Mouse (Mus musculus): ENCODE results near the gene Fam228a. TPM values are rescaled to one million over a fixed set of nuclear protein-coding genes. Genes with fewer than 3 reads are reported as not detected.
"Not testable (repeated sequence)": the region's sequence is repeated elsewhere in the genome, so short reads cannot be mapped to it uniquely, and the experiment has no call there.

Gene Fam228a
- polyA plus RNA-seq, 1 experiment from 2014 or later, result 0.52 TPM

DNA sequence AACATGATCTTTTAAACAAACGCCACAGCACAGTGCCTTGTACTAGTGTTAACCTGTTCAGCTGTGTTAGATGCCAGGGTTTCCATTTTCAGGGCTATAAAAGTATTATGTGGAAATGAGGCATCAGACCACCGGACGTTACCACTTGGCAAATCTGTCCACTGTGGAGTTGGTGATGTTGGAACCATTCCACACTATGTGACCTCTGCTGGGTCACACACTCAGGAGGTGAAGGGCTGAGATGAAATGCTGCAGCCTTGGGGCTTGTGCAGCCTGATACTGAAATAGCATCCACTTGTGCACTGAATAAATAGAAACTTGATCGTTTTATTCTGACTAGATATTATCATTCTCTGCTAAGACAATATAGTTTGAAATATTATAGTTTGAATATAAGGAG is 24.9 kb downstream of the Fam228a start:
- no peak overlapping the region for H3K27ac ChIP-seq
- H3K36me3 ChIP-seq, result peaks cover 19% of the 10 kb centered on the region
- H3K4me1 ChIP-seq, result no peaks in the 10 kb centered on the region
- no peaks in the 10 kb centered on the region for H3K9me3 ChIP-seq
- no peak overlapping the region for H3K9ac ChIP-seq
- 61% methylated on average over 4 of the region's 4 CpGs for WGBS
- H3K27me3 ChIP-seq, result no peaks in the 10 kb centered on the region
- no peak overlapping the region for H3K4me2 ChIP-seq
- no peak overlapping the region for H3K4me3 ChIP-seq
- no peak for ATAC-seq (ENCODE audit: borderline replicate concordance, extremely low read depth, low FRiP score, low TSS enrichment)

DNA sequence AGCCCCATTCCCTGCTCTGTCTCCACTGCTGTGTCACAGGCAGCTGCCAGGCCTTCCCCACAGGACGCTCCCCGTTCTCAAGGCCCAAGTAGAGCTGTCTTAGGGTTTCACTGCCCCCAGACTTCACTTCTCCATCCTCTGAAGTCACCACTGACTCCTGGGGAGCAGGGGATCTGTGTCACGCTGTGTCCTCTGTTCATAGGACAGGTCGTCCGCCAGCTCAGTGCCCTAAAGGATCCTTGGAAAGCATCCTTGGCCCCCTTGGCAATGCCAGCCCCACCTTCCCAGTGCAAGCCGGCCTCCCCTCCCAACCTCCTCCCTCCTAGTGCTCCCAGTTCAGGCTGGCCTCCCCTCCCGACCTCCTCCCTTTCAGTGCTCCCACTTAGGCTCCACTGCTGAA is 28.3 kb downstream of the Fam228a start:
- Histone ChIP-seq H3K4me3 (no peak overlapping the region), H3K9ac (no peak overlapping the region), H3K36me3 (peaks cover 27% of the 10 kb centered on the region), H3K4me2 (no peak overlapping the region), H3K27ac (no peak overlapping the region), H3K9me3 (no peaks in the 10 kb centered on the region), H3K4me1 (peaks cover 7% of the 10 kb centered on the region), H3K27me3 (no peaks in the 10 kb centered on the region)
- 88% methylated on average over 7 of the region's 7 CpGs for WGBS
- no peak for ATAC-seq (ENCODE audit: borderline replicate concordance, extremely low read depth, low FRiP score, low TSS enrichment)

DNA sequence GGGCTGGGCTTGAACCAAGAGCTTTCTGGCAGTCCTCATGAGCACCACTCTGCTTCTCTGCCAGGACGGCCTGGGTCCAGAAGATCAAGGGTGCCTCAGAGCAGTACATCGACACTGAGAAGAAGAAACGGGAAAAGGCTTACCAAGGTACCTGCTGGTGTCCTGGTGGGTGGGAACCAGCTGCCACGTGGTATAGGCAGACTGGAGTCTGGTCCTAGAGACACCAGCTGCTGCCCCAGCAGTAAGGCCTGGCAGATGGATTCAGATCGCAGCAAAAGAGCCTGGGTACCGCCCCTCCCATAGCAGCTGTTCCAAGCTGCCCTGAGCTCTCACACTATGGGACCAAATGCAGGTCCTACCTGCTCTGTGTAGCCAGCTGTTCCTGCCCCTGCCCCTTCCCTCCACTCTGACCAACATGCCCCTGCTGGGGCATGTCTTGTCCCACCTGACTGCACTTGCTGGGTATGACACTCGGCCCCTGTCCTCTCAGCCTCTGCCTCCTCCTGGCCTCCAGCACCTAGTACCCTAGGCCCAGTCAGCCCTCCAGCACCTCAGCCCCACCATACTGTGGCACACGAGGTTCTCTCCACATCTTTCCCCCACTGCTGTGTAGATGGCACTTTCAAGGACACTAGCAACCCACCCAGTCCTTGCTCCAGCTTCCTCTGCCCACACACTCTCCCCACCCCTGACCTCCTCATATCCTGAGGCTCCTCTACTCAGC is 29.2 kb downstream of the Fam228a start:
- Histone ChIP-seq H3K36me3 (peaks cover 27% of the 10 kb centered on the region), H3K27me3 (no peaks in the 10 kb centered on the region), H3K9me3 (no peaks in the 10 kb centered on the region), H3K4me3 (no peak overlapping the region), H3K27ac (no peak overlapping the region), H3K4me2 (no peak overlapping the region), H3K9ac (no peak overlapping the region), H3K4me1 (peaks cover 7% of the 10 kb centered on the region)
- ATAC-seq (ENCODE audit: borderline replicate concordance, extremely low read depth, low FRiP score, low TSS enrichment), result 0 out of 2 replicates have a peak, but pooled peaks have one; percentile 29
- WGBS, result 70% methylated on average over 8 of the region's 8 CpGs

DNA sequence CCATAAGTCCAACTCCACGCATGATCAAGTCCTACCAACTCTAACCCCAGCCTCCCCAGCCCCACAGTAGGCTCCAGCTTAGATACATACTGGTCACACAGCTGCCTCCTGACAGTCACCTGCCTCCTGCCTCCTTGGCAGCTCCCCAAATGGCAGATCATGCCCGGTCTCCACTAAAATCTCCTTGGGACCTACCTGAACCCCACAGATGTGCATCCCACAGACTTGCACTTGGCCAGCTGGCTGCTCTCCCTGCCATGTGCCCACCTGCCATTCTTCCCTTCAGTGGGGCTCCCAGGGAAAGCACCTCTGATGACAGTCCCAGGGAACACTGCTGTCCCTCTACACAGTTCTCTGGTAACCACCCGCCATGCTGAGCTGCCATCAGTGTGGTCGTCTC is 29.9 kb downstream of the Fam228a start:
- H3K36me3 ChIP-seq, result peaks cover 26% of the 10 kb centered on the region
- WGBS, result 81% methylated on average over 4 of the region's 4 CpGs
- no peak overlapping the region for H3K4me3 ChIP-seq
- H3K9ac ChIP-seq, result no peak overlapping the region
- no peaks in the 10 kb centered on the region for H3K9me3 ChIP-seq
- no peak for ATAC-seq (ENCODE audit: borderline replicate concordance, extremely low read depth, low FRiP score, low TSS enrichment)
- no peak overlapping the region for H3K27ac ChIP-seq
- H3K4me2 ChIP-seq, result no peak overlapping the region
- H3K27me3 ChIP-seq, result no peaks in the 10 kb centered on the region
- peaks cover 7% of the 10 kb centered on the region for H3K4me1 ChIP-seq

DNA sequence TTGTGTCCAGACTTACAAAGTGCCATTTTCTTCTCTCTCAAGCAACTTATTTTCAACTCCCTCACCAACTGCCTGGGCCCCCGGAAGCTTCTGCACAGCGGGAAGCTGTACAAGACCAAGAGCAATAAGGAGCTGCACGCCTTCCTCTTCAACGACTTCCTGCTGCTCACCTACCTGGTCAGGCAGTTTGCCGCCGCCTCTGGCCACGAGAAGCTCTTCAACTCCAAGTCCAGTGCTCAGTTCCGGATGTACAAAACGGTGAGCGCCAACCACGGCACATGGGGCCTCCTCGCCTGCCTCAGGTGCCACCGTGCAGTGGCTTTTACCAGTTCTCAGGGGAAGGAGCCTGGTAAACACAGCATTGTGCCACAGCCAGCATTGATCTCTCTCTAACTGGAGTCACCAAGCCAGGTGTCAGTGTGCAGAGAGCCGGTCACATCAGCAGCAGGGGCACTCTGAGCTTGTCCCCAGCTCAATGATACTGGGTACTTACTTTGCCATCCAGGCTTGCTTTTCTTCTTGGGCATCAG is 30.7 kb downstream of the Fam228a start:
- H3K27me3 ChIP-seq, result no peaks in the 10 kb centered on the region
- H3K4me1 ChIP-seq, result peaks cover 7% of the 10 kb centered on the region
- H3K9ac ChIP-seq, result no peak overlapping the region
- no peak for ATAC-seq (ENCODE audit: borderline replicate concordance, extremely low read depth, low FRiP score, low TSS enrichment)
- peak overlapping the region; percentile 77 for H3K27ac ChIP-seq
- 71% methylated on average over 14 of the region's 14 CpGs for WGBS
- no peak overlapping the region for H3K4me2 ChIP-seq
- peaks cover 25% of the 10 kb centered on the region for H3K36me3 ChIP-seq
- H3K4me3 ChIP-seq, result no peak overlapping the region
- no peaks in the 10 kb centered on the region for H3K9me3 ChIP-seq

DNA sequence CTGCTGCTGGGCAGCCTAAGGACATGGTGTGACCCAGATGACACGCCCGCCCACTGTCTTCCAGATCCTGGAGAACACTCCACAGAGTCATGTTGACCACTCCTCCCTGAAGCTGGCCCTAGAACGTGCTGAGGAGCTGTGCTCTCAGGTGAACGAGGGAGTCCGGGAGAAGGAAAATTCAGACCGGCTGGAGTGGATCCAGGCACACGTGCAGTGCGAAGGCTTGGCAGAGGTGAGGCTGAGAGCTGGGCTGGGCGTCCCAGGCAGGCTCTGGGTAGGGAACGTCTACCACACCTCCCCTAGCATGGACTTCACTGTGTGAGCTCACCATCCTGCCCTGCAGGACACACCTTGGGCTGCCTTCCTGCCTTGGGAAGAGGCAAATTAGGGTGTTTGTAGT is 31.3 kb downstream of the Fam228a start:
- peaks cover 7% of the 10 kb centered on the region for H3K4me1 ChIP-seq
- H3K9me3 ChIP-seq, result no peaks in the 10 kb centered on the region
- no peak overlapping the region for H3K9ac ChIP-seq
- H3K27ac ChIP-seq, result peak overlapping the region; percentile 77
- peak; percentile 72; the same call in 1 of the 2 replicates for ATAC-seq (ENCODE audit: borderline replicate concordance, extremely low read depth, low FRiP score, low TSS enrichment)
- WGBS, result 72% methylated on average over 10 of the region's 10 CpGs
- no peaks in the 10 kb centered on the region for H3K27me3 ChIP-seq
- H3K4me2 ChIP-seq, result no peak overlapping the region
- H3K36me3 ChIP-seq, result peaks cover 29% of the 10 kb centered on the region
- no peak overlapping the region for H3K4me3 ChIP-seq

DNA sequence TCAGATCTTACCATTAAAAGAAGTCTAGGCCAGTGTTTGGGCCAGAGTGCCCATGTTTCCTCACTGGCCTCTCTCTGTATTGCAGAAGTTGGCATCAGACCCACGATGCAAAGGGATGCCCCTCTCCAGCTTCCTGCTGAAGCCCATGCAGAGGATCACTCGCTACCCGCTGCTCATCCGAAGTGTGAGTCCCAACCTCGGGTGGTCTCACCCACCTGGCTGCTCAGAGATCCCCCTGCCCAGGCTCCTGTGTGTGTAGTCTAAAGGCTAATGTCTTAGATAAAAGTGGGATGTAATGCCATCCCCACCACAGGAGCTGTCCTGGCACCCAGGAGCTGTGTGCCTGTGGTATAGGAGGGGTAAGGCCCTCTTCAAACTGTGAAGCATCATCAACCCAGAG is 32.1 kb downstream of the Fam228a start:
- H3K9ac ChIP-seq, result no peak overlapping the region
- no peak overlapping the region for H3K4me2 ChIP-seq
- H3K27me3 ChIP-seq, result no peaks in the 10 kb centered on the region
- peaks cover 7% of the 10 kb centered on the region for H3K4me1 ChIP-seq
- WGBS, result 79% methylated on average over 5 of the region's 5 CpGs
- no peaks in the 10 kb centered on the region for H3K9me3 ChIP-seq
- ATAC-seq (ENCODE audit: borderline replicate concordance, extremely low read depth, low FRiP score, low TSS enrichment), result no peak
- no peak overlapping the region for H3K4me3 ChIP-seq
- H3K36me3 ChIP-seq, result peaks cover 33% of the 10 kb centered on the region
- peak overlapping the region; percentile 77 for H3K27ac ChIP-seq

DNA sequence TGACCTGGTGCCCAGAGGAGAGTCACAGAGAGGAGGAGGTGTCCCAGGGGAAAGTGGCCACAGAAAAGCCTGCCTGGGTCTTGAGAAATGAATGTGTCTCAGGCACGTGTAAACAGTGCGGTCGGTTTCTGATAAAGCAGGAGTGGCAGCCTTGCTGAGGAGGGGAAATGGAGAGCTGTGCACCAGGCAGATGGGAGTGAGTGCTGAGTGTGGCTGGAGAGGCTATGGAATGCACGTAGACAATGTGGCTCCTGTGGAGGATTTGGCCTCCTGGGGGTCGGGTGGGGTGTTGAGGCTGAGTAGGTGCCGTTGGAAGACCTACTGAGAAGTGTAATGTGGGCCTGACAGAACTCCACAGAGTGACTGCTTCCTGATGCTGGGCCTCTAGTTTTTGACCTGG is 32.6 kb downstream of the Fam228a start:
- not testable (repeated sequence) for H3K4me3 ChIP-seq, H3K9me3 ChIP-seq, H3K9ac ChIP-seq, H3K4me1 ChIP-seq, H3K4me2 ChIP-seq, H3K27me3 ChIP-seq
- 18% methylated on average over 6 of the region's 6 CpGs for WGBS
- Histone ChIP-seq H3K36me3 (peaks cover 29% of the 10 kb centered on the region), H3K27ac (peak overlapping the region; percentile 77)
- ATAC-seq (ENCODE audit: borderline replicate concordance, extremely low read depth, low FRiP score, low TSS enrichment), result peak; percentile 71; the same call in 1 of the 2 replicates

DNA sequence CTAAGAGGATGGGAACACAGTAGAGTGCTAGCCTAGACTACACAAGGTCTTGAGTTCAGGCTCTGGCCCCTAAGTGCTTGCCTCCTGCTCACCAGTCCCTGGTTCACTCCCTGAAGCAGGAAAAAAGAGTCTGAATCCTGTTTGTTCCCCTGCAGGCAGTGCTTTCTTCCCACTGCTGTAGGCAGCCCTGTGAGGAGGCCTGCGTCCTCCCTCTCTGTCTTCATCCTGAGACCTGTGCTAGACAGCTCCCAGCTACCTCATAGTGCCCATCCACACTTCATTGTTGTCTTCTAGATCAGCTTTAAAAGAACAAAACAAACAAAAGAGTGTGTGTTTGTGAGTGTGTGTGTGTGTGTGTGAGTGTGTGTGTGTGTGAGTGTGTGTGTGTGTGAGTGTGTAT is 43.7 kb downstream of the Fam228a start:
- Histone ChIP-seq H3K27ac (no peak overlapping the region), H3K9ac (no peak overlapping the region), H3K4me3 (no peak overlapping the region), H3K4me2 (no peak overlapping the region), H3K36me3 (peaks cover 7% of the 10 kb centered on the region; the same call in 1 of the 2 replicates), H3K9me3 (no peaks in the 10 kb centered on the region), H3K4me1 (no peaks in the 10 kb centered on the region), H3K27me3 (no peaks in the 10 kb centered on the region)
- 74% methylated on average over 1 of the region's 1 CpGs for WGBS
- no peak for ATAC-seq (ENCODE audit: borderline replicate concordance, extremely low read depth, low FRiP score, low TSS enrichment)

DNA sequence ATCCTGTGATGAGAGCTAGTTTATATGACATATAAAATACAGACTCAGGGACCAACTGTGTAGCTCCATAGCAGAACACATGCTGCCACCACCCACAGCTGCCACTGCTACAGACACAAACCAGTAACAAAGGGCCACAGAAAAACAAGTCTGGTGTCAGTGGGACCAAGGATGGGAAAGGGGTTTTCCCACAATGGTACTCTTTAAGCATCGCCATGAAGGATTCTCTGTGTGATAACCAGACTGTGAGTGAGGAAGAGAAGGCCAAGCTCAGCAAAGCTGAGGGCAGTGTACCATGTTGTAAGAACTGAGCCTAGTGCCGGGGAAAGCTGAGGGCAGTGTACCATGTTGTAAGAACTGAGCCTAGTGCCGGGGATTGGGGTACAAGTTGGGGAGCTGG is 47.0 kb downstream of the Fam228a start:
- WGBS, result 92% methylated on average over 3 of the region's 3 CpGs
- Histone ChIP-seq H3K27me3 (no peaks in the 10 kb centered on the region), H3K4me3 (no peak overlapping the region), H3K4me2 (no peak overlapping the region), H3K9ac (no peak overlapping the region), H3K4me1 (no peaks in the 10 kb centered on the region), H3K9me3 (no peaks in the 10 kb centered on the region), H3K27ac (no peak overlapping the region), H3K36me3 (no peaks in the 10 kb centered on the region)
- ATAC-seq (ENCODE audit: borderline replicate concordance, extremely low read depth, low FRiP score, low TSS enrichment), result no peak

DNA sequence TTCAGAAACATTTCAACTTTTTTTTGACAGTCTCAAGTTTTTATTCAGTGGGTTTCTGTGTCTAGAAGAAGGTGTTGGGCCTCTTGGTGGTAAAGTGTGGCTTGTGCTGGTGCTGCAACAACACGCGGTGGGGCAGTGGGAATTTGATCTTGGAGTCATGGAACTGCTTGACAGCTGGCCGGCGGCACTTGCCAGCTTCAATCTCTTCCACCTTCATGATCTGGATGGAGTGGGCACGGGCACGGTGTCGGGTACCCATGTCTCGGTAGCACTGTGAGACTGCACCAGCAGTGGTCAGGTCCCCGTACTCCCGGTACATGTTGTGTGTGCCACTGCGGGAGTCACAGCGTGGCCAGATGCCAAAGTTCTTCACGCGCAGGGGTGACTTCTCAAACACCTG is 48.9 kb downstream of the Fam228a start:
- Histone ChIP-seq H3K27ac (no peak overlapping the region), H3K4me3 (no peak overlapping the region), H3K27me3 (no peaks in the 10 kb centered on the region), H3K36me3 (no peaks in the 10 kb centered on the region), H3K9ac (no peak overlapping the region), H3K4me2 (no peak overlapping the region), H3K4me1 (no peaks in the 10 kb centered on the region), H3K9me3 (no peaks in the 10 kb centered on the region)
- no peak for ATAC-seq (ENCODE audit: borderline replicate concordance, extremely low read depth, low FRiP score, low TSS enrichment)
- 89% methylated on average over 14 of the region's 14 CpGs for whole genome bisulfite sequencing

DNA sequence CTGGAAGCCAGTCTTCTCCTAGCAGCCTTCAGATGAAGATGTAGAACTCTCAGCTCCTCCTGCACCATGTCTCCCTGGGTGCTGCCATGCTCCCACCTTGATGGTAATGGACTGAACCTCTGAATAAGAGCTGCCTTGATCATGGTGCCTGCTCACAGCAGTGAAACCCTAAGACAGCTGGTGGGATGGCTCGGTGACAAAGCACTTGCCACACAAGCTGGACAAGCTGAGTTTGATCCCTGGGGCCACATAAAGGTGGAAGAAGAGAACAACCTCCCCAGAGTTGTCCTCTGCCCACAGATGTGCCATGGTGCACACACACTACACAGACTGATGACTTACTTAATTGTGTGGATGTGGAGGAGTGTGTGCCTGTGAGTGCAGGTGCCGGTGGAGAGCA is 49.8 kb downstream of the Fam228a start:
- Histone ChIP-seq H3K4me2 (no peak overlapping the region), H3K9me3 (no peaks in the 10 kb centered on the region), H3K27me3 (no peaks in the 10 kb centered on the region), H3K36me3 (no peaks in the 10 kb centered on the region), H3K4me1 (no peaks in the 10 kb centered on the region), H3K4me3 (no peak overlapping the region), H3K27ac (no peak overlapping the region), H3K9ac (no peak overlapping the region)
- WGBS, result 96% methylated on average over 2 of the region's 2 CpGs
- ATAC-seq (ENCODE audit: borderline replicate concordance, extremely low read depth, low FRiP score, low TSS enrichment), result no peak
